Comparison of ENCODE assay signal across 10 mouse cellular contexts in the genomic region with DNA sequence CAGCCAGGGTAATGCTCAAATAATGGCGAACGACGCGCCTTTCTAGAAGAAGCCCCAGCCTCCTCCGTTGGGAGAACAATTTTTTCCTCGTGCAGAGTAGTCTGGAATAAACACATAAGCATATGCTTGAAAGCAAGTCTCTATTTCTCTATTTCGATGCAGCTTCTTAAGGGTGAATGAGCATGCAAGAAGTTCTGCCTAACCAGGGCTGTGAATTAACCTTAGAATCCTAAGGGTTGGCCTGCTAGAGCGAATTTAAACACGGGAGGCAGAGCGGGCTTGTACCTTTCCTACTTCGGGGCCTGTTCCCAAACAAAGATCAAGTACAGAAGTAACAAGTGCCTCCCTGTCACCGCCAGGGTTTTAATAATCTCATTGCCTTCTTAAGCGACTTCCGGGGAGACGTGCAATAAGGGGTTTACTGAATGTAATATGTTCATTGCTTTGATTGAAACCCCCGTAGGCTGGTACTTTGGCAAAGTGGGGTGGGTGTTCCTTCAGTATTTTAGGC. TPM values are rescaled to one million over a fixed set of nuclear protein-coding genes. Genes with fewer than 3 reads are reported as not detected.
A peak's percentile ranks its signal among the peaks of the same experiment; 100 is the strongest.
DNase-seq lines count a peak whose midpoint lies in the region; ATAC-seq lines count a peak whose summit lies in the region.
"Had no signal": no experiment of that assay in that cellular context is flagged by ENCODE, and none has a peak within 500 bp of the region (broad histone marks: within the 10 kb centered on the region; RNA-seq: fewer than 3 reads in every experiment).

No protein-coding gene starts in this region.

- H3K27me3 ChIP-seq in heart, embryonic 12.5 days (replicated peaks) = peaks cover 10% of the 10 kb centered on the region
- peaks cover 21% of the 10 kb centered on the region for H3K27me3 ChIP-seq in kidney, embryonic 16.5 days (ENCODE audit: insufficient read depth, low read length)
- peaks cover 45% of the 10 kb centered on the region for H3K27me3 ChIP-seq in midbrain, embryonic 13.5 days
- H3K27me3 ChIP-seq: CH12.LX had no signal

- H3K27ac ChIP-seq in heart, embryonic 12.5 days (ENCODE audit: poor library complexity, severe bottlenecking) = peak overlapping the region; percentile 52
- H3K27ac ChIP-seq in kidney, embryonic 16.5 days (ENCODE audit: low read length) = peak overlapping the region; percentile 75
- no peak overlapping the region for H3K27ac ChIP-seq in midbrain, embryonic 13.5 days

- no peaks in the 10 kb centered on the region for H3K9me3 ChIP-seq in heart, embryonic 12.5 days (replicated peaks)
- H3K9me3 ChIP-seq in kidney, embryonic 16.5 days (ENCODE audit: low read length) = no peaks in the 10 kb centered on the region
- H3K9me3 ChIP-seq in midbrain, embryonic 13.5 days = no peaks in the 10 kb centered on the region

- peak overlapping the region; percentile 50 for H3K4me2 ChIP-seq in heart, embryonic 12.5 days
- peak overlapping the region; percentile 87 for H3K4me2 ChIP-seq in kidney, embryonic 16.5 days (replicated peaks; ENCODE audit: low read depth, low read length)
- peak overlapping the region; percentile 32 for H3K4me2 ChIP-seq in midbrain, embryonic 13.5 days (replicated peaks)

- H3K4me1 ChIP-seq in heart, embryonic 12.5 days (replicated peaks) = peaks cover 32% of the 10 kb centered on the region
- H3K4me1 ChIP-seq in kidney, embryonic 16.5 days (ENCODE audit: insufficient read depth, low read length) = peaks cover 35% of the 10 kb centered on the region
- peaks cover 59% of the 10 kb centered on the region for H3K4me1 ChIP-seq in midbrain, embryonic 13.5 days (replicated peaks)

- H3K9ac ChIP-seq in heart, embryonic 12.5 days = peak overlapping the region; percentile 44; the same call in 1 of the 2 replicates
- H3K9ac ChIP-seq in kidney, embryonic 16.5 days (replicated peaks; ENCODE audit: low read length) = peak overlapping the region; percentile 53
- no peak overlapping the region for H3K9ac ChIP-seq in midbrain, embryonic 13.5 days (replicated peaks)

- intact Hi-C loops in heart, postnatal 25 days (cut with DNase I) = loop anchor here (5.0 kb wide), 1 partner anchor 398 kb away; no protein-coding TSS in a partner anchor

- 21% methylated on average over 16 of the region's 16 CpGs for WGBS in heart, embryonic 12.5 days
- 18% methylated on average over 16 of the region's 16 CpGs for WGBS in kidney, embryonic 16.5 days
- WGBS in midbrain, embryonic 13.5 days = 8% methylated on average over 16 of the region's 16 CpGs

- ATAC-seq in heart, embryonic 12.5 days (ENCODE audit: insufficient number of reproducible peaks, low FRiP score) = no peak
- no peak for ATAC-seq in kidney, embryonic 16.5 days (ENCODE audit: low FRiP score, low TSS enrichment)
- no peak for ATAC-seq in midbrain, embryonic 13.5 days

- H3K4me3 ChIP-seq in heart, embryonic 12.5 days = no peak overlapping the region
- peak overlapping the region; percentile 26 for H3K4me3 ChIP-seq in kidney, embryonic 16.5 days (ENCODE audit: low read length)
- 0 out of 2 replicates have a peak overlapping the region, but pooled peaks have one; percentile 9 for H3K4me3 ChIP-seq in midbrain, embryonic 13.5 days (replicated peaks)

- DNase-seq in heart, postnatal 25 days (ENCODE audit: low spot score) = no peak
- DNase-seq in embryo, embryonic 11 days = peak; percentile 43
- DNase-seq in gastrocnemius, adult 18-20 months (ENCODE audit: low spot score) = no peak
- DNase-seq in left cerebral cortex, adult 9 months (ENCODE audit: low spot score in 2 of 2) = no peak
- DNase-seq in right cerebral cortex, postnatal 10 days (ENCODE audit: low spot score in 2 of 2) = no peak
- DNase-seq: adrenal gland, postnatal 10 days had no signal

- no peaks in the 10 kb centered on the region for H3K36me3 ChIP-seq in heart, embryonic 12.5 days
- H3K36me3 ChIP-seq in kidney, embryonic 16.5 days (ENCODE audit: insufficient read depth, low read length) = no peaks in the 10 kb centered on the region
- no peaks in the 10 kb centered on the region for H3K36me3 ChIP-seq in midbrain, embryonic 13.5 days

RNA-seq across cellular contexts. Expression of a gene that starts 42.0 kb away (rescaled TPM):
- polyA plus RNA-seq in heart, embryonic 12.5 days (2016; fragmentation: Nextera tagmentation; extraction: Ambion mirVana) = 38.7 and 43.8 TPM in 2 replicates
- 10 to 100 TPM; 18.6 to 21.2 TPM for total RNA-seq in heart, postnatal 25 days (2021)
- 78.3 and 80.4 TPM in 2 replicates for polyA plus RNA-seq in kidney, embryonic 16.5 days (2015; fragmentation: Nextera tagmentation; extraction: Ambion mirVana)
- 11.1 and 13.4 TPM in 2 replicates for polyA plus RNA-seq in midbrain, embryonic 13.5 days (2015; fragmentation: Nextera tagmentation; extraction: Ambion mirVana)
- total RNA-seq in gastrocnemius, adult 18-20 months (2021) = 1 to 10 TPM; 4.2 to 6.1 TPM
- total RNA-seq: CH12.LX had no signal

Comparison
In these comparisons a context has a peak if more than half of its experiments do, and no peak if none do; other contexts are left out.
1. H3K4me2 ChIP-seq: peak in every context shown above with its lines; median percentile 87 in kidney, embryonic 16.5 days; 50 in heart, embryonic 12.5 days; 32 in midbrain, embryonic 13.5 days.